Mouse (Mus musculus) left cerebral cortex, adult 8-10 months (tissue): ENCODE measurements at regions not wholly inside any gene's neighbourhood (a gene's known extent, or its start where the extent isn't known, plus 50 kb on each side); places are given as distances from the start of the nearest gene placed in this dataset.

Experiments used
- DNase-seq, 2 experiments: peaks; one replicate each; pipeline ENCODE4 v3.0.0; 2022; ENCODE audit warnings: low spot score in 2 of 2

GRCm38 (mm10) chr13:115673729-115674128 is 572.0 kb upstream of the Itga1 start:
- no peak for DNase-seq

DNA sequence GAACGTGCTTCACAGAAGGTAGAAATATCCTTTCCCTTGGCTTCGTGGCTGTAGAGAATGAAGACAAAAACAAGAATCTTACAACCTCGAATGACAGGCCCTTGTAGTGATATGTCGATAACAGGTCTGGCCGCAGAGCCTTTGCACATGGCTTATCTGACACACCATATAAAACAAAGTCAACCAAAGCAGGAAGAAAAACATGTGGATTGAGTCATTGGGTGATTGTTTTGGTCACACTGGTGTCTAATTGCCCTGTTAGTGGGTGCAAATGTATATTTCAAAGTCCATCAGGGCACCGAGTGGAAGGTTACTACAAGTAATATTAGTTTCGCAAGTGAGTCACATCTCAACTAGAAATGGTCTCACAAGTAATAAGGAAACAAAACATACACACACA is 569.9 kb upstream of the Itga1 start:
- no peak for DNase-seq

- DNase-seq = no peak
Observed at GRCm38 (mm10) chr13:115669516-115669915, 567.8 kb upstream of the Itga1 start.

DNA sequence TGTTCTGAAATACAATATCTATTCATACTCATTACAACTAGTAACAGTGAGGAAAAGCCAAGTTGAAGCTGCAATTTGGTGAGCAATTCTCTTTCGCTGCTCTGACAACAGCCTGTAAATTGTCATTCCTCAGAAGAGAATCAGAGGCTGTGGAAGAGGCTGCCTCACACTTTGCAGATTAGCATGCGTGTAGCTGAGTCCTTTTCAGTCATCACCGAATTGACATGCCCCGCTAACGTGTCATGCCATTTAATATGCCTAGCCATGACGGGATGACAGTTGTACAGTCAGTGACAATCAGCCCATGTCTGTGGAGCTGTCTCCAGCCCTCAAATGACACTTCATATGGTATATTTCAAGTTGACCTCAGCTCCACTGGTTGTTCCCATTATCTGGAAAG is 553.4 kb upstream of the Itga1 start:
- DNase-seq = no peak

- DNase-seq = no peak
Observed at GRCm38 (mm10) chr13:115652935-115653334, 551.2 kb upstream of the Itga1 start.

DNA sequence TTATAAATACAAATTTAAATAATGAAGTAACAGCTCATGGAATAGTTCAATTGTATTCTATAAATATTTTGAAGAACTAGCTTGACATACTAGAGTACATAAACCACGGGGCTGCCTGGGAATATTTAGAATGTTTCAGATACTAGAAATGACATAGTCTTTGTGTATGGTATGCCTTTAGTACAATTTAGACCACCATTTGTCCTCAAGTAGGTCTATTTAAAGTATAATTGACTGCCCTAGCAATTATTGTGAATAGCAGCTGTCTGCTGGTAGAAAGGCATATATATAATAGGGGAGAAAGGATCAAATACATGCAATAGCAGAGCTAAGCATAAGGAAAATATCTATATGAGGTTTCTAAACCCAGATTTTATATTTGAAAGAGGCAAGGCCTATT is 550.6 kb upstream of the Itga1 start:
- no peak for DNase-seq

GRCm38 (mm10) chr13:115631410-115632105 is 529.8 kb upstream of the Itga1 start:
- DNase-seq = no peak

GRCm38 (mm10) chr13:115630603-115631002 is 528.8 kb upstream of the Itga1 start:
- DNase-seq = no peak

DNA sequence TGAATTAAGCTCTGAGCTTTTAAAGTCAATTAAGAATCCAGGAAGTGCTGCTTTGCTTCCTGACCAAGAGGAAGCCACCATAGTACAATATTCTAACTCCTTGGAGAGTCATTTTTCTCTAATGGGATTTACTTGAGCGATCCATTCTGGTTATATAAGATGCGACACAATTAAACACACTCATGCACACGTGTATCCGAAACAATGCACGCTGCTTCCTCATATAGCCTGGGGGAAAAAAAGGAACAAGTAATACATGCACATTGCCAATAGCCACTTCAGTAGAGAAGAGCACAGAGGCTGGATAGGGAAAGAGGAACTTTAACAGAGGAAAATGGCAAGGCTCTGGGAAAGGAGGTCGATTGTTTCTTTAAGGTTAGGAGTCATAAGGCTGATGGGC is 511.4 kb upstream of the Itga1 start:
- no peak for DNase-seq

- DNase-seq = no peak
Observed at GRCm38 (mm10) chr13:115606441-115606840, 504.7 kb upstream of the Itga1 start.

GRCm38 (mm10) chr13:115595126-115595671 is 493.4 kb upstream of the Itga1 start:
- no peak for DNase-seq

DNA sequence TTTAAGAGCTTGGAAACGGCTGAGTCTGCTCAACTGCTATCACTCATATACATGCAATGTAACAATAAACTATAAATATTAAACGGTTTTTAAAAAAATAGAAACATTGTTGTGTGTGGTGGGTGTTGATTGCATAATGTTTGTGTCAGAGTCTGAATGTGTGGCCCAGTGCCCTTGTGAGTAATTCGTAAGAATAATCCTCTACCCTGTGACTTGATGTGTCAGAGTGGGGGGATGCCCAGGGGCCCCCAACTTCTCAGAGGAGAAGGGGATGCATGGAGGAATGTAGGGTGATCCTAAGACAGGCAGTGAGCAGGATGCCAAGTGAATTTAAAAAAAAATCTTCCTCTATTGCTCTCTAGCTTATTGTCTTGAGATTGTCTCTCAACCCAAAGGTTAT is 474.2 kb upstream of the Itga1 start:
- no peak for DNase-seq

GRCm38 (mm10) chr13:115575052-115575891 is 473.5 kb upstream of the Itga1 start:
- DNase-seq = no peak

- DNase-seq = no peak
Observed at GRCm38 (mm10) chr13:115541167-115541566, 439.4 kb upstream of the Itga1 start.

DNA sequence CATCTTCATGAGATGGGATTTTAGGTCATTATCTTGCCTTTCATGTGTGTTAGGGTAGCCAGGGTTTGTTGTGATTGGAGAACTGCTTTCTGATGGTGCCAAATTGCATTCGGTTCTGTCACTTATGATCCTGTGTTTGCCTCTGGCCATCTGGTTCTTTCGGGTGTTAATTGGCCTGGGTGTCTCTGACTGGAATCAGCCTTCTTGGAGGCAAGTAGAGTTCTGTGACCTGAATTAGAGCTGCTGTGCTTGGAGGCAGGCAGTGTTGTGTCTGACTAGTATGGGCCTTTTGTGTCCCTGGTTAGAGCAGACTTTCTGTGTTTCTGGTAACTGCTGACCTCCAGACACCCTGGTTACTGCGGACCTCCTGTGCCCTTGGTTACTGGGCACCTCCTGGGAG is 434.1 kb upstream of the Itga1 start:
- no peak for DNase-seq

DNA sequence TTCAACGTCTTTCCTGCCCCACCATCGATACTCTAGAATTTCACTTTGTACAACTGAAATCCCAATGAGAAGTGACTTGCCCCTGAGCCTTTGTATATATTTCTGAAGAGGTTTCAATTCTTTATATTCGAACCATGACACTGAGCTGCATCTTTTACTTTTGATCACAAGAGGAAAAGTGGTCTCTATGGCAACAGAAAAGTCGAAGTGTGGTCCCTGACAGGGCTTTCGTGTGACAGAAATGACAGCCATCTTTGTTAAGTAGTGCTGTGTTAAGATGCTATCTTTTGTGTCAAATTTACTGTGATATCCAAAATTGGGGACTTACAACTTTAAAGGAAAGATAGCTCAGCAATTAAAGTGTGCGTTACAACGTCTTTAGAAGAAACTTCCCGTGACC is 412.1 kb upstream of the Itga1 start:
- no peak for DNase-seq

- DNase-seq = no peak
Observed at GRCm38 (mm10) chr13:115512214-115512613, 410.4 kb upstream of the Itga1 start.

GRCm38 (mm10) chr13:115508646-115509045 is 406.9 kb upstream of the Itga1 start:
- DNase-seq = no peak

DNA sequence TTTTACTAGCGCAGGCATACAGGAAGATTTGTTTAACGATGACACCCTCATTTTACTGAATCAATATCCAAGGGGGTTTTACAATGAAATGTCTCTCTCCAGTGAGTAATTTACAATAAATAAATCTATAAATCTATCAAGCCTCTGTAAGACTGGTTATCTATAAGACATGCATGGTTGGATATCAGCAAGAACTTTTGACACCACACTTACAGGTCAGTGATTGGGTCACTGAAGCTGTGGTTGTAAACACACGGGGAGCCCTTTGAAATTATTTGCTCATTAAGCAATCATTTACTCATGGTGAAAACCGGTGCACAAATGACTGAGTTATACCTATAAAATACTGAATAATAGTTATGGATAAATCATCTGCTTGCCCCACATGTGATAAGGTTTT is 392.6 kb upstream of the Itga1 start:
- DNase-seq = no peak

GRCm38 (mm10) chr13:115475861-115476260 is 374.1 kb upstream of the Itga1 start:
- no peak for DNase-seq

DNA sequence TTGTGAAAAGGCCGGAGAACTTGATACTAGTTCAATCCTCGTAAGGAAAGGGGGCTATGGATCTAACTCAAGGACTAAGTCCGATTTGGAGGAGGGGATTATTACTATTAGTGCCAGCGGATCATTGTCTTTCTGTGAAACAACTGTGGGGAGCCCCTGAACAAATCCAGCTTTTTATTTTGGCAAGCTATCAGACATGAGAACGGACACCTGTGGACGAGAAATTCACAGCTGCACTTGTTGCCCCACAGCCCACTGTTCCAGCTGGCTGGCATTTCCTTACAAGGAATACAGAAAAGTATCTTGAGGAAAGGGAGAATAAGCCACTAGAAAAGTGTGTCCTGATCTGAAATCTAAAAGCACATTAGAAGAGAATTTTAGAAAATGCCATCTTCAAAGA is 363.9 kb upstream of the Itga1 start:
- DNase-seq = no peak

DNA sequence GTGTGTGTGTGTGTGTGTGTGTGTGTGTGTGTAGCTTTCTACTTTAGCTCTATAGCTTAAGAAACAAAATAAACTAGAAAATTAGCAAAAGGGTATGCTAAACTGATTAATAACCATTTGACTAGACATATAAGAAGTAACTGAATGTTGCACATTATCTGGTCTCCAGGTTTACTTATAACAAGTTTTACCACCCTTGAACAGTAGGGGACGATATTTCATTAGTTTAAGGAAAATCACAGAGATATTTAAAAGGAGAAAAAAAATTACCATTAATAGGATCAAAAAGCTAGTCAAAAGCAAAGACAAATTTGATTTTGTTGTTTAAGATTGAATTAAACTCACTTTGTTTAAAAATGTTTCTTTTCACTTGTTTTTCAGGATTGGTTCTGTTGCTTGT is 349.5 kb upstream of the Itga1 start:
- no peak for DNase-seq
